Mouse (Mus musculus) liver, embryonic 16.5 days (tissue): ENCODE data around the gene Dnah8. TPM values are rescaled to one million over a fixed set of nuclear protein-coding genes. Genes with fewer than 3 reads are reported as not detected.

Experiments
- ATAC-seq: fragments of 200-750 bp; cut with Nextera tagmentation; 2 replicates; pipeline ENCODE4 v1.8.0; 2017; ENCODE audit warnings: low read depth, mild to moderate bottlenecking, moderate number of reproducible peaks, moderate library complexity
- H3K27ac ChIP-seq: fragments of 300-500 bp; sonication (generic); 2 replicates; pipeline ENCODE4 v1.5.1; 2014; ENCODE audit warnings: mild to moderate bottlenecking, low read length
- H3K27me3 ChIP-seq: fragments of 300-500 bp; sonication (generic); 2 replicates; pipeline ENCODE4 v1.6.1; 2014; ENCODE audit warnings: low read depth, low read length, mixed read lengths; ENCODE audit not compliant: control insufficient read depth, insufficient read depth
- H3K36me3 ChIP-seq: fragments of 300-500 bp; sonication (generic); 2 replicates; pipeline ENCODE4 v1.6.1; 2014; ENCODE audit warnings: mild to moderate bottlenecking; ENCODE audit not compliant: control insufficient read depth, insufficient read depth
- H3K4me1 ChIP-seq: fragments of 300-500 bp; sonication (generic); 2 replicates; pipeline ENCODE4 v1.6.1; 2014; ENCODE audit warnings: low read depth, low read length, mixed read lengths; ENCODE audit not compliant: control insufficient read depth
- H3K4me2 ChIP-seq: fragments of 300-500 bp; sonication (generic); 2 replicates; pipeline ENCODE4 v1.6.1; 2014; ENCODE audit warnings: low read depth, low read length, mixed read lengths
- H3K4me3 ChIP-seq: fragments of 300-500 bp; sonication (generic); 2 replicates; pipeline ENCODE4 v1.5.1; 2014; ENCODE audit warnings: low read depth, mild to moderate bottlenecking, low read length
- H3K9ac ChIP-seq: fragments of 300-500 bp; sonication (generic); 2 replicates; pipeline ENCODE4 v1.6.1; 2014; ENCODE audit warnings: low read depth, low read length
- H3K9me3 ChIP-seq: fragments of 300-500 bp; sonication (generic); replicated peaks from 2 replicates; pipeline ENCODE4 v1.6.1; 2016; ENCODE audit warnings: low read length; ENCODE audit not compliant: control insufficient read depth
- WGBS: fragments of 180-500 bp; shearing (Covaris S2); extraction: QIAGEN DNeasy Blood & Tissue Kit; methylation state at CpG from one replicate; pipeline ENCODE4 v1.1.7; 2014; ENCODE audit not compliant: insufficient replicate concordance; 5-methylcytosine and 5-hydroxymethylcytosine counted together
- polyA plus RNA-seq: library from polyadenylated mRNA; unstranded; fragments of >200 nt; fragmentation: Nextera tagmentation; extraction: Ambion mirVana; gene quantifications from 2 replicates; pipeline ENCODE4 v1.2.1, GENCODE M21; 2015

Gene Dnah8
- polyA plus RNA-seq, 1 experiment from 2014 or later: 0.99 TPM

DNA sequence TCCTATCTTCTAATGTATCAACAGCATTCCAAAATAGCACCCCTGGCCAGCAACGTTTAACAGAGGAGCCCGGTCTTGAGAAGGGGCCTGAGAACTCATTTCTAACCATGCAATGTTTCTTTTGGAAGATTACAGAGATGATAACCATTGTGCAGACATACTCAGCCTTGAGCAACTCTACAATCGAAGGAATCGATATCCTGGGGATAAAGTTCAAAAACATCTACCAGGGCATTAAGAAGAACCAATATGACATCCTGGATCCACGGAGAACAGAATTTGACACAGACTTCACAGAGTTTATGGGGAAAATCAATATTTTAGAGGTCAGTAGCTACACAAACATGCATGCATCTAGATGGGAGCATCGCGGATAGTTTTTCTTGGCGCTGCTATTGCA is 39.0 kb downstream of the Dnah8 start:
- H3K27ac ChIP-seq: no peak overlapping the region
- H3K4me3 ChIP-seq: no peak overlapping the region
- no peaks in the 10 kb centered on the region; the same call in 1 of the 2 replicates for H3K9me3 ChIP-seq
- 74% methylated on average over 8 of the region's 8 CpGs for WGBS
- no peak overlapping the region for H3K4me2 ChIP-seq
- no peaks in the 10 kb centered on the region for H3K36me3 ChIP-seq
- H3K9ac ChIP-seq: no peak overlapping the region
- no peak for ATAC-seq
- H3K4me1 ChIP-seq: no peaks in the 10 kb centered on the region
- no peaks in the 10 kb centered on the region for H3K27me3 ChIP-seq

GRCm38 (mm10) chr17:30664856-30665255 is 40.7 kb downstream of the Dnah8 start:
- no peaks in the 10 kb centered on the region; the same call in 1 of the 2 replicates for H3K9me3 ChIP-seq
- no peaks in the 10 kb centered on the region for H3K4me1 ChIP-seq
- ATAC-seq: no peak
- no peak overlapping the region for H3K9ac ChIP-seq
- H3K27ac ChIP-seq: no peak overlapping the region
- no peak overlapping the region for H3K4me2 ChIP-seq
- no peak overlapping the region for H3K4me3 ChIP-seq
- no peaks in the 10 kb centered on the region for H3K27me3 ChIP-seq
- WGBS: 76% methylated on average over 5 of the region's 5 CpGs
- H3K36me3 ChIP-seq: no peaks in the 10 kb centered on the region

GRCm38 (mm10) chr17:30672556-30672955 is 48.4 kb downstream of the Dnah8 start:
- Histone ChIP-seq H3K4me3 (no peak overlapping the region), H3K4me1 (no peaks in the 10 kb centered on the region), H3K9me3 (no peaks in the 10 kb centered on the region), H3K27me3 (no peaks in the 10 kb centered on the region), H3K4me2 (no peak overlapping the region), H3K27ac (no peak overlapping the region), H3K9ac (no peak overlapping the region), H3K36me3 (no peaks in the 10 kb centered on the region)
- 71% methylated on average over 4 of the region's 4 CpGs for WGBS
- no peak for ATAC-seq

DNA sequence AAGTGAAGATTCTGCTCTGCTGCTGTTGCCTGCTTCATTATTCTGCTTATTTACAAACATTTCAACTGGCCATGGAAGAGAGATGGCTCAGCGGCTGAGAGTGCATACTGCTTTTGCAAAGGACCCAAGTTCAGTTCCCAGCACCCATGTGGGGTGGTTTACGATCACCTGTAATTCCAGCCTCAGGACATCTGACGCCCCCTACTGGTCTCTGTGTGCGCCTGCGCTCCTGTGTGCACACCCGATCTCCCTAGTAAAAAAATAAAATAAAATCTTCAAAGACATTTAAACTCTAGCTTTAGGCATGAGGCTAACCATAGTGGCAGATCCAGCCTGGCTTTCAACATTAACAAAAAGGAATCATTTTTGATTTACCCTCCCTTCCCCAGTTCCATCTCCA is 48.9 kb downstream of the Dnah8 start:
- Histone ChIP-seq H3K4me2 (no peak overlapping the region), H3K4me3 (no peak overlapping the region), H3K36me3 (no peaks in the 10 kb centered on the region), H3K9me3 (no peaks in the 10 kb centered on the region), H3K9ac (no peak overlapping the region), H3K27ac (no peak overlapping the region), H3K4me1 (no peaks in the 10 kb centered on the region), H3K27me3 (no peaks in the 10 kb centered on the region)
- 81% methylated on average over 6 of the region's 6 CpGs for WGBS
- ATAC-seq: no peak

- no peak for ATAC-seq
- Histone ChIP-seq H3K36me3 (no peaks in the 10 kb centered on the region), H3K4me1 (no peaks in the 10 kb centered on the region), H3K27ac (no peak overlapping the region), H3K4me3 (no peak overlapping the region), H3K9me3 (no peaks in the 10 kb centered on the region), H3K27me3 (no peaks in the 10 kb centered on the region), H3K9ac (no peak overlapping the region), H3K4me2 (no peak overlapping the region)
- WGBS: 81% methylated on average over 9 of the region's 9 CpGs
Observed at GRCm38 (mm10) chr17:30675021-30675740, 51.0 kb downstream of the Dnah8 start.

- no peaks in the 10 kb centered on the region for H3K9me3 ChIP-seq
- no peaks in the 10 kb centered on the region for H3K4me1 ChIP-seq
- 87% methylated on average over 10 of the region's 10 CpGs for WGBS
- no peak for ATAC-seq
- no peaks in the 10 kb centered on the region for H3K36me3 ChIP-seq
- H3K27me3 ChIP-seq: no peaks in the 10 kb centered on the region
- H3K4me2 ChIP-seq: no peak overlapping the region
- H3K4me3 ChIP-seq: no peak overlapping the region
- H3K27ac ChIP-seq: no peak overlapping the region
- H3K9ac ChIP-seq: no peak overlapping the region
Observed at GRCm38 (mm10) chr17:30678523-30678922, 54.4 kb downstream of the Dnah8 start.

DNA sequence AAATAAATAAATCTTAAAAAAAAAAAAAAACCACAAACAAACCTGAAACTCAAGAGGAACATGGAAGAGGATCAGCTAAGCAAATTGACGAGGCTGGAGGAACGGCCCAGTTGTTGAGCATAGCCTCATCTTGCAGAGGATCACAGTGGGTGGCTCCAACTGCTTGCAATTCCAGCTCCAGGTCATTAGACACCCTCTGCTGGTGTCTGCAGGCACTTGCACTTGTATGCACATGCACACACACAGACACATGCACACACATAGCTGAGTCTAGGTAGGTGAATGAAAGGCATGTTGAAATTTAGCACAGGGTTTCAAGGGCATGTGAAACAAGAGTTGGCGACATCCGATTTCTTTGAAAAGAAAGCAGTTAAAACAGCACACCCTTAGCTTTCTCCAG is 55.5 kb downstream of the Dnah8 start:
- Histone ChIP-seq H3K9me3 (no peaks in the 10 kb centered on the region), H3K9ac (no peak overlapping the region), H3K27ac (no peak overlapping the region), H3K4me2 (no peak overlapping the region), H3K4me3 (no peak overlapping the region), H3K27me3 (no peaks in the 10 kb centered on the region), H3K36me3 (no peaks in the 10 kb centered on the region), H3K4me1 (no peaks in the 10 kb centered on the region)
- WGBS: 79% methylated on average over 4 of the region's 4 CpGs
- ATAC-seq: no peak

- H3K27me3 ChIP-seq: no peaks in the 10 kb centered on the region
- H3K9me3 ChIP-seq: no peaks in the 10 kb centered on the region
- no peaks in the 10 kb centered on the region for H3K4me1 ChIP-seq
- no peak for ATAC-seq
- 12% methylated on average over 5 of the region's 5 CpGs for WGBS
- no peak overlapping the region for H3K9ac ChIP-seq
- H3K36me3 ChIP-seq: no peaks in the 10 kb centered on the region
- H3K27ac ChIP-seq: no peak overlapping the region
- no peak overlapping the region for H3K4me2 ChIP-seq
- H3K4me3 ChIP-seq: no peak overlapping the region
Observed at GRCm38 (mm10) chr17:30681604-30682003, 57.5 kb downstream of the Dnah8 start.

DNA sequence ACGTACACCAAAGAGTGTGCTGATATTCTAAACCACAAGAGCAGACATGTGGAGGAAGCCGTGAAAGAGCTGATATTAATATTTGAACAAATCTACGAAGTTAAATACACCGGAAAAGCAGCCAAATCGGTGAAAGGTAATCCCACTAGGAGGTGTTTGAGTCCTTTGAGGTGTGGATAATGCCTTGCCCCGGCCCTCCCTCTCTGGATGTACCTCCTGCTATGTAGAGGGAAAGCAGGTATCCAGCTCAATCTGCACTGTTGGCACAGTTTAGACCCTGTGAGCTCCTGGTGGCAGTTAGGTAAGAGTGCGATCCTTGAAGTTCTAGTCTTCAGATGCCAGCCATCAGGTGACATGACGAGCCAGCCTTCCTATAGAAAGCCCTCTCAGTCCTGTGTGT is 66.0 kb downstream of the Dnah8 start:
- H3K9ac ChIP-seq: no peak overlapping the region
- WGBS: 64% methylated on average over 8 of the region's 8 CpGs
- H3K36me3 ChIP-seq: no peaks in the 10 kb centered on the region
- H3K4me2 ChIP-seq: no peak overlapping the region
- no peak overlapping the region for H3K27ac ChIP-seq
- no peak overlapping the region for H3K4me3 ChIP-seq
- H3K27me3 ChIP-seq: no peaks in the 10 kb centered on the region
- no peaks in the 10 kb centered on the region for H3K4me1 ChIP-seq
- H3K9me3 ChIP-seq: no peaks in the 10 kb centered on the region
- ATAC-seq: no peak
